Mouse (Mus musculus) neural tube, embryonic 15.5 days (tissue): Measurements from ENCODE around the gene Sufu. TPM values are rescaled to one million over a fixed set of nuclear protein-coding genes. Genes with fewer than 3 reads are reported as not detected.

Experiments used
- ATAC-seq: fragments of 200-750 bp; cut with Nextera tagmentation; 2 replicates; pipeline ENCODE4 v1.8.0; 2017; ENCODE audit warnings: mild to moderate bottlenecking, moderate TSS enrichment, moderate library complexity; ENCODE audit not compliant: low FRiP score
- H3K27ac ChIP-seq: fragments of 300-500 bp; sonication (generic); replicated peaks from 2 replicates; pipeline ENCODE4 v1.5.1; 2015; ENCODE audit warnings: mild to moderate bottlenecking, inconsistent platforms
- H3K27me3 ChIP-seq: fragments of 300-500 bp; sonication (generic); replicated peaks from 2 replicates; pipeline ENCODE4 v1.6.1; 2015; ENCODE audit warnings: inconsistent platforms
- H3K36me3 ChIP-seq: fragments of 300-500 bp; sonication (generic); 2 replicates; pipeline ENCODE4 v1.6.1; 2015; ENCODE audit warnings: inconsistent platforms
- H3K4me1 ChIP-seq: fragments of 300-500 bp; sonication (generic); 2 replicates; pipeline ENCODE4 v1.6.1; 2015; ENCODE audit warnings: inconsistent platforms
- H3K4me2 ChIP-seq: fragments of 300-500 bp; sonication (generic); 2 replicates; pipeline ENCODE4 v1.6.1; 2015; ENCODE audit warnings: inconsistent platforms, mild to moderate bottlenecking, moderate library complexity
- H3K4me3 ChIP-seq: fragments of 300-500 bp; sonication (generic); replicated peaks from 2 replicates; pipeline ENCODE4 v1.5.1; 2015; ENCODE audit warnings: mild to moderate bottlenecking, inconsistent platforms
- H3K9ac ChIP-seq: fragments of 300-500 bp; sonication (generic); replicated peaks from 2 replicates; pipeline ENCODE4 v1.6.1; 2015; ENCODE audit warnings: mild to moderate bottlenecking, inconsistent platforms
- H3K9me3 ChIP-seq: fragments of 300-500 bp; sonication (generic); replicated peaks from 2 replicates; pipeline ENCODE4 v1.6.1; 2016; ENCODE audit warnings: inconsistent platforms
- WGBS: fragments of 180-500 bp; shearing (Covaris S2); methylation state at CpG from one replicate; pipeline ENCODE4 v1.1.7; 2015; ENCODE audit warnings: mixed read lengths; 5-methylcytosine and 5-hydroxymethylcytosine counted together
- polyA plus RNA-seq: library from polyadenylated mRNA; unstranded; fragments of >200 nt; fragmentation: Nextera tagmentation; extraction: Ambion mirVana; gene quantifications from 2 replicates; pipeline ENCODE4 v1.2.1, GENCODE M21; 2015

The Sufu gene
- polyA plus RNA-seq, 1 experiment from 2014 or later, result 18.3 TPM

GRCm38 (mm10) chr19:46443509-46443908, 46.8 kb downstream of the Sufu start:
- ATAC-seq, result no peak
- Histone ChIP-seq H3K27ac (peak overlapping the region; percentile 29; the same call in 1 of the 2 replicates), H3K4me3 (no peak overlapping the region), H3K27me3 (no peaks in the 10 kb centered on the region), H3K36me3 (no peaks in the 10 kb centered on the region), H3K9ac (no peak overlapping the region), H3K9me3 (no peaks in the 10 kb centered on the region), H3K4me1 (peaks cover 34% of the 10 kb centered on the region), H3K4me2 (no peak overlapping the region)
- 9% methylated on average over 6 of the region's 6 CpGs for WGBS

GRCm38 (mm10) chr19:46444209-46444608, 47.5 kb downstream of the Sufu start:
- Histone ChIP-seq H3K9ac (no peak overlapping the region), H3K4me1 (peaks cover 34% of the 10 kb centered on the region), H3K36me3 (no peaks in the 10 kb centered on the region), H3K27me3 (no peaks in the 10 kb centered on the region), H3K4me3 (no peak overlapping the region), H3K27ac (peak overlapping the region; percentile 29; the same call in 1 of the 2 replicates), H3K4me2 (no peak overlapping the region), H3K9me3 (no peaks in the 10 kb centered on the region)
- 5% methylated on average over 6 of the region's 6 CpGs for WGBS
- peak; percentile 67 for ATAC-seq

- no peak overlapping the region for H3K4me2 ChIP-seq
- 0 out of 2 replicates have a peak, but pooled peaks cover 3% of the 10 kb centered on the region for H3K36me3 ChIP-seq
- H3K9me3 ChIP-seq, result no peaks in the 10 kb centered on the region
- no peak for ATAC-seq
- H3K9ac ChIP-seq, result no peak overlapping the region
- peaks cover 34% of the 10 kb centered on the region for H3K4me1 ChIP-seq
- 61% methylated on average over 6 of the region's 6 CpGs for WGBS
- H3K4me3 ChIP-seq, result no peak overlapping the region
- H3K27me3 ChIP-seq, result no peaks in the 10 kb centered on the region
- H3K27ac ChIP-seq, result no peak overlapping the region
Observed at GRCm38 (mm10) chr19:46445641-46446040, 48.9 kb downstream of the Sufu start.

- Histone ChIP-seq H3K9me3 (no peaks in the 10 kb centered on the region), H3K4me1 (peaks cover 32% of the 10 kb centered on the region), H3K27ac (peak overlapping the region; percentile 67; the same call in 1 of the 2 replicates), H3K9ac (no peak overlapping the region), H3K36me3 (0 out of 2 replicates have a peak, but pooled peaks cover 3% of the 10 kb centered on the region), H3K4me3 (no peak overlapping the region), H3K27me3 (no peaks in the 10 kb centered on the region), H3K4me2 (no peak overlapping the region)
- no peak for ATAC-seq
- WGBS, result 67% methylated on average over 5 of the region's 5 CpGs
Observed at GRCm38 (mm10) chr19:46446436-46447020, 49.8 kb downstream of the Sufu start.

- H3K27ac ChIP-seq, result peak overlapping the region; percentile 67
- H3K9me3 ChIP-seq, result no peaks in the 10 kb centered on the region
- 21% methylated on average over 7 of the region's 7 CpGs for WGBS
- H3K4me1 ChIP-seq, result peaks cover 37% of the 10 kb centered on the region
- H3K4me3 ChIP-seq, result no peak overlapping the region
- no peak for ATAC-seq
- H3K36me3 ChIP-seq, result 0 out of 2 replicates have a peak, but pooled peaks cover 3% of the 10 kb centered on the region
- H3K27me3 ChIP-seq, result no peaks in the 10 kb centered on the region
- no peak overlapping the region for H3K9ac ChIP-seq
- H3K4me2 ChIP-seq, result peak overlapping the region; percentile 13; the same call in 1 of the 2 replicates
Observed at GRCm38 (mm10) chr19:46447110-46447509, 50.4 kb downstream of the Sufu start.

GRCm38 (mm10) chr19:46447911-46448310, 51.2 kb downstream of the Sufu start:
- ATAC-seq, result no peak
- Histone ChIP-seq H3K9ac (no peak overlapping the region), H3K27ac (peak overlapping the region; percentile 67), H3K9me3 (no peaks in the 10 kb centered on the region), H3K27me3 (no peaks in the 10 kb centered on the region), H3K36me3 (0 out of 2 replicates have a peak, but pooled peaks cover 3% of the 10 kb centered on the region), H3K4me3 (no peak overlapping the region), H3K4me2 (no peak overlapping the region), H3K4me1 (peaks cover 45% of the 10 kb centered on the region)
- WGBS, result 66% methylated on average over 6 of the region's 6 CpGs

GRCm38 (mm10) chr19:46449261-46450005, 52.7 kb downstream of the Sufu start:
- Histone ChIP-seq H3K4me1 (peaks cover 41% of the 10 kb centered on the region), H3K9me3 (no peaks in the 10 kb centered on the region), H3K36me3 (0 out of 2 replicates have a peak, but pooled peaks cover 3% of the 10 kb centered on the region), H3K27ac (no peak overlapping the region), H3K27me3 (no peaks in the 10 kb centered on the region), H3K4me3 (no peak overlapping the region), H3K4me2 (no peak overlapping the region), H3K9ac (no peak overlapping the region)
- 88% methylated on average over 7 of the region's 7 CpGs for WGBS
- ATAC-seq, result no peak

GRCm38 (mm10) chr19:46452052-46452827, 55.5 kb downstream of the Sufu start:
- Histone ChIP-seq H3K9me3 (no peaks in the 10 kb centered on the region), H3K9ac (no peak overlapping the region), H3K4me2 (no peak overlapping the region), H3K4me3 (no peak overlapping the region), H3K4me1 (peaks cover 53% of the 10 kb centered on the region), H3K27me3 (no peaks in the 10 kb centered on the region), H3K36me3 (peaks cover 17% of the 10 kb centered on the region; the same call in 1 of the 2 replicates), H3K27ac (peak overlapping the region; percentile 19)
- WGBS, result 28% methylated on average over 10 of the region's 10 CpGs
- ATAC-seq, result no peak

- no peak overlapping the region for H3K4me2 ChIP-seq
- 86% methylated on average over 9 of the region's 9 CpGs for WGBS
- peaks cover 46% of the 10 kb centered on the region for H3K4me1 ChIP-seq
- ATAC-seq, result no peak
- H3K9me3 ChIP-seq, result no peaks in the 10 kb centered on the region
- H3K27ac ChIP-seq, result peak overlapping the region; percentile 19; the same call in 1 of the 2 replicates
- H3K27me3 ChIP-seq, result no peaks in the 10 kb centered on the region
- peaks cover 21% of the 10 kb centered on the region; the same call in 1 of the 2 replicates for H3K36me3 ChIP-seq
- no peak overlapping the region for H3K4me3 ChIP-seq
- no peak overlapping the region for H3K9ac ChIP-seq
Observed at GRCm38 (mm10) chr19:46452916-46453315, 56.2 kb downstream of the Sufu start.

- 68% methylated on average over 20 of the region's 20 CpGs for WGBS
- Histone ChIP-seq H3K4me1 (peaks cover 40% of the 10 kb centered on the region), H3K27ac (peak overlapping the region; percentile 42), H3K9ac (no peak overlapping the region), H3K4me2 (no peak overlapping the region), H3K4me3 (no peak overlapping the region), H3K9me3 (no peaks in the 10 kb centered on the region), H3K36me3 (peaks cover 23% of the 10 kb centered on the region), H3K27me3 (no peaks in the 10 kb centered on the region)
- no peak for ATAC-seq
Observed at GRCm38 (mm10) chr19:46454126-46454880, 57.6 kb downstream of the Sufu start.

- ATAC-seq, result no peak
- Histone ChIP-seq H3K4me2 (no peak overlapping the region), H3K9ac (no peak overlapping the region), H3K4me1 (peaks cover 40% of the 10 kb centered on the region), H3K27me3 (no peaks in the 10 kb centered on the region), H3K4me3 (no peak overlapping the region), H3K9me3 (no peaks in the 10 kb centered on the region), H3K27ac (peak overlapping the region; percentile 42; the same call in 1 of the 2 replicates), H3K36me3 (peaks cover 23% of the 10 kb centered on the region)
- 75% methylated on average over 1 of the region's 1 CpGs for WGBS
Observed at GRCm38 (mm10) chr19:46455032-46455431, 58.3 kb downstream of the Sufu start.
